Mouse (Mus musculus) stomach, embryonic 14.5 days (tissue): Measurements from ENCODE around the gene Rbm28. TPM values are rescaled to one million over a fixed set of nuclear protein-coding genes. Genes with fewer than 3 reads are reported as not detected.
"Not testable (repeated sequence)": the region's sequence is repeated elsewhere in the genome, so short reads cannot be mapped to it uniquely, and the experiment has no call there.

ENCODE experiments used
- ATAC-seq: fragments of 200-750 bp; cut with Nextera tagmentation; 2 replicates; pipeline ENCODE4 v1.8.0; 2017; ENCODE audit warnings: low read depth, moderate TSS enrichment; ENCODE audit not compliant: insufficient number of reproducible peaks, insufficient read depth, low FRiP score
- H3K27ac ChIP-seq: fragments of 300-500 bp; sonication (generic); 2 replicates; pipeline ENCODE4 v1.5.1; 2014; ENCODE audit warnings: mild to moderate bottlenecking, low read length, moderate library complexity, mixed read lengths
- H3K27me3 ChIP-seq: fragments of 300-500 bp; sonication (generic); 2 replicates; pipeline ENCODE4 v1.6.1; 2014; ENCODE audit warnings: low read length, control low read depth, mixed read lengths; ENCODE audit not compliant: control insufficient read depth, insufficient read depth
- H3K36me3 ChIP-seq: fragments of 300-500 bp; sonication (generic); 2 replicates; pipeline ENCODE4 v1.6.1; 2014; ENCODE audit warnings: mild to moderate bottlenecking, control low read depth, low read length, moderate library complexity, mixed read lengths; ENCODE audit not compliant: control insufficient read depth, insufficient read depth
- H3K4me1 ChIP-seq: fragments of 300-500 bp; sonication (generic); 2 replicates; pipeline ENCODE4 v1.6.1; 2014; ENCODE audit warnings: low read length, control low read depth, mixed read lengths; ENCODE audit not compliant: control insufficient read depth, insufficient read depth
- H3K4me2 ChIP-seq: fragments of 300-500 bp; sonication (generic); replicated peaks from 2 replicates; pipeline ENCODE4 v1.6.1; 2014; ENCODE audit warnings: low read depth, low read length, control low read depth
- H3K4me3 ChIP-seq: fragments of 300-500 bp; sonication (generic); 2 replicates; pipeline ENCODE4 v1.5.1; 2014; ENCODE audit warnings: low read depth, low read length, control low read depth
- H3K9ac ChIP-seq: fragments of 300-500 bp; sonication (generic); replicated peaks from 2 replicates; pipeline ENCODE4 v1.6.1; 2014; ENCODE audit warnings: low read depth, mild to moderate bottlenecking, control low read depth, low read length, moderate library complexity, mixed read lengths
- H3K9me3 ChIP-seq: fragments of 300-500 bp; sonication (generic); 2 replicates; pipeline ENCODE4 v1.6.1; 2016; ENCODE audit warnings: low read depth, low read length, control low read depth; ENCODE audit not compliant: control insufficient read depth
- WGBS: fragments of 180-500 bp; shearing (Covaris S2); extraction: QIAGEN DNeasy Blood & Tissue Kit; methylation state at CpG from one replicate; pipeline ENCODE4 v1.1.7; 2014; 5-methylcytosine and 5-hydroxymethylcytosine counted together
- polyA plus RNA-seq: library from polyadenylated mRNA; unstranded; fragments of >200 nt; fragmentation: Nextera tagmentation; extraction: Ambion mirVana; gene quantifications from 2 replicates; pipeline ENCODE4 v1.2.1, GENCODE M21; 2014

The Rbm28 gene
- polyA plus RNA-seq, 1 experiment from 2014 or later: 44.1 TPM

DNA sequence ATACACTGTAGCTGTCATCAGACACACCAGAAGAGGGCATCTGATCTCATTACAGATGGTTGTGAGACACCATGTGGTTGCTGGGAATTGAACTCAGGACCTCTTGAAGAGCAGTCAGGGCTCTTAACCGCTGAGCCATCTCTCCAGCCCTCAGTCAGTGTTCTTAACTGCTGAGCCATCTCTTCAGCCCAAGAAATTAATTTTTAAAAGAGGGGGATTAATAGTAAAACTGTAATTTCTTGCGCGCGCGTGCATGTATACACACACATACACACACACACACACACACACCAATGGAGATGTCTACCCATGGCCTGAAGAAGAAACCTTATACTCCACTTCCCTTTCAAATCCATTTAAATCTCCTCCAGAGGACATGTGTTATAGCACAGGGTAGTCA, 3.5 kb downstream of the Rbm28 start:
- not testable (repeated sequence) for ATAC-seq
- 97% methylated on average over 5 of the region's 5 CpGs for WGBS

DNA sequence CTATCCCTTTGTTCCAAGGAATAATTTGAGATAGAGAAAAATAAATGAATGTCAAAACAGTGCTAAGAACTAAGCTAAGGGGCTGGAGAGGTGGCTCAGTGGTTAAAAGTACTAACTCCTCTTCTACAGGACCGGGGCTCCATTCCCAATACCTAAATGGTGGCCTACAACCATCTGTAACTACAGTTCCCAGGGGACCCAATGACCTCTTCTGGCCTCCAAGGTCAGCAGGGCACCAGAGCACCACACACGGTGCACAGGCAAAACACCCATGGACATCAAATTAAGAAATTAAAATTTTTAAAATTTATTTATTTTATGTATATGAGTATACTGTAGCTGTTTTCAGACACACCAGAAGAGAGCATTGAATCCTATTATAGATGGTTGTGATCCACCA, 4.0 kb downstream of the Rbm28 start:
- H3K36me3 ChIP-seq: peaks cover 20% of the 10 kb centered on the region; the same call in 1 of the 2 replicates
- no peak for ATAC-seq
- H3K4me2 ChIP-seq: no peak overlapping the region
- no peaks in the 10 kb centered on the region for H3K27me3 ChIP-seq
- H3K4me1 ChIP-seq: peaks cover 7% of the 10 kb centered on the region; the same call in 1 of the 2 replicates
- no peak overlapping the region for H3K27ac ChIP-seq
- H3K9ac ChIP-seq: no peak overlapping the region
- H3K4me3 ChIP-seq: no peak overlapping the region
- H3K9me3 ChIP-seq: no peaks in the 10 kb centered on the region
- 85% methylated on average over 2 of the region's 2 CpGs for WGBS

More for the DNA sequence above, 3.5 kb downstream of the Rbm28 start:
- peaks cover 16% of the 10 kb centered on the region; the same call in 1 of the 2 replicates for H3K36me3 ChIP-seq
- not testable (repeated sequence) for H3K9ac ChIP-seq, H3K4me3 ChIP-seq, H3K27me3 ChIP-seq, H3K4me2 ChIP-seq, H3K27ac ChIP-seq, H3K9me3 ChIP-seq, H3K4me1 ChIP-seq

DNA sequence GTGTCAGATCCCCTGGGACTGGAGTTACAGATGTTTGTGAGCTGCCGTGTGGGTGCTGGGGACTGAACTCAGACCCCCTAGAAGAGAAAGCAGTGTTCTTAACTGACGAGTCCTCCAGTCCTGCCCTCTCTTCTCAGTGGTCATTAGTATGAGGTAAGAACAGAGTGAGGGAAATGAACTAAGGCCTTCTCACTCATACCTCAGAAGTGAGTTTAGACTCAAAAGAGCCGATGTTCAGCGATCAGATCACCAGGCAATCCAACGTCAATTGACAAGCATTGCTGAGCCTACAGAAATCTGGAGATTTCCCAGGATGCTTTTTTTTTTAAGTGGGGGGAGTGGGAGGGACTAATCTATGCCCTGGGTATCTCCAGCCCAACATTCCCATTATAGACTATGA, 8.5 kb downstream of the Rbm28 start:
- H3K4me1 ChIP-seq: no peaks in the 10 kb centered on the region
- peaks cover 42% of the 10 kb centered on the region for H3K36me3 ChIP-seq
- no peaks in the 10 kb centered on the region for H3K9me3 ChIP-seq

DNA sequence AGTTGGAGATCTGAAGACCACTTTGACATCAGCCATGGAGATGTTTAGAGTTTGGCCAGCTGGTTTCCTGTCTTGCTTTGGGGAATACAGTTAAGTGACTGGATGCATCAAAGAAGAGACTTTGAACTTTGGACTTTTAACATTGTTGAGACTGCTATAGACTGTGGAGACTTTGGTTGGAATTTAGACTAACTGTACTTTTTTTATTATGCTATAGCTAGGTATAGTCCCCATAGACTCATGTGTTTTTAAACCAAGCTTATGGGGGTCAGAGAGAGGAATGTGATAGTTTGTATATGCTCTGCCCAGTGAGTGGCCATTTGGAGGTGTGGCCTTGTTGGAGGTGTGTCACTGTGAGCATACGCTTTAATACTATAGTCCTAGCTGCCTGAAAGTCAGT, 14.8 kb downstream of the Rbm28 start:
- ATAC-seq: no peak
- H3K36me3 ChIP-seq: peaks cover 22% of the 10 kb centered on the region

More for the DNA sequence above, 8.5 kb downstream of the Rbm28 start:
- Histone ChIP-seq H3K4me3 (no peak overlapping the region), H3K9ac (no peak overlapping the region), H3K27ac (no peak overlapping the region), H3K27me3 (no peaks in the 10 kb centered on the region), H3K4me2 (no peak overlapping the region)
- WGBS: 90% methylated on average over 5 of the region's 5 CpGs
- no peak for ATAC-seq

DNA sequence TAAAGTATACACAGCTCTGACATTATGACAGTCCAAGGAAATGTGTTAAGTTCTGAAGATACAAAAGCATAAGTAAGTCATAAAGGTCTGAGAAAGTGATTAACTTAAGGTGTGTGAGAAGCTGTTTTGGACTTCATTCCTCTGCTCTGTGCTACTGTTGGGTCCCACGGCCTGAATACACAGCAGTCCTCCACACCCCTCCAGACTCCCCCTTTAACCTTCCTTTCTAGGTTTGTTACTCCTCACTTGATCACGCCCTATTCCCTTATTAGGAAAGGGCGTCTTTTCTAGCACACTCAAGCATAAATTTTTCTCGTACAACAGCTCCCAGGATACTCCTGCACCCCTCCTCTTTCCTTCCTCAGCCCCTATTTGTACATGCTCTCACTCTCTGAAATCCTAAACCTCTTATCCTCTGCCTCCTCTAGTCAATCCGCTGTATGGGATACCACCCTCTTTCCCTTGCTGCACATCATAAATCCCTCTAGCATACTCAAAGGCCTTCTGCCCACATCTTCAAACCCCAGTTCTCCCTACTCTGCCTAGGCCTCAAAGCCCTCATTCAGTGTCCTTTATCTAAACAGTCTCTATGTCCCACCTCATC, 17.3 kb downstream of the Rbm28 start:
- no peak for ATAC-seq
- Histone ChIP-seq H3K4me1 (no peaks in the 10 kb centered on the region), H3K9ac (no peak overlapping the region), H3K9me3 (no peaks in the 10 kb centered on the region), H3K4me2 (no peak overlapping the region), H3K27me3 (no peaks in the 10 kb centered on the region), H3K36me3 (peaks cover 2% of the 10 kb centered on the region), H3K27ac (no peak overlapping the region), H3K4me3 (no peak overlapping the region)
- WGBS: 76% methylated on average over 5 of the region's 5 CpGs

More for the DNA sequence above, 14.8 kb downstream of the Rbm28 start:
- Histone ChIP-seq H3K4me3 (no peak overlapping the region), H3K4me2 (no peak overlapping the region), H3K9ac (no peak overlapping the region), H3K9me3 (no peaks in the 10 kb centered on the region), H3K27me3 (no peaks in the 10 kb centered on the region), H3K4me1 (no peaks in the 10 kb centered on the region), H3K27ac (no peak overlapping the region)
- 86% methylated on average over 1 of the region's 1 CpGs for WGBS

DNA sequence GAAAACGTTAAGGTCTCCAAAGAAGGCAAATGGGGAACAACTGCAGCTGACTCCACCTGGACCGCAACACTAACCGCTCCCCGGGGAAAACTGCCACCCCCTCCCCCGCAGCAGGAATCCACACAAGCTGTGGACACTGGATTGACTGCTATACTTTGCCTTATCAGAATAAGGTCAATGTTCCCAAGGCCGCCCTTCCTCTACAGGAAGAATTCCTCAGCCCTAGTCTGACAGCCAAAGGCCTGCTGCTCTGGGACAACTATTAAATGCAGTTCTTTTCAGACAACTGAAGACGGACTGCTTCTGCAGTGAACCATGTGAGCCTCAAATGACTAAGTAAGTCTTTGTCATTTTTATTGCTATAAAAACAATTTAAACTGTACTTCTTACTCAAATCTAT, 18.2 kb downstream of the Rbm28 start:
- ATAC-seq: no peak

DNA sequence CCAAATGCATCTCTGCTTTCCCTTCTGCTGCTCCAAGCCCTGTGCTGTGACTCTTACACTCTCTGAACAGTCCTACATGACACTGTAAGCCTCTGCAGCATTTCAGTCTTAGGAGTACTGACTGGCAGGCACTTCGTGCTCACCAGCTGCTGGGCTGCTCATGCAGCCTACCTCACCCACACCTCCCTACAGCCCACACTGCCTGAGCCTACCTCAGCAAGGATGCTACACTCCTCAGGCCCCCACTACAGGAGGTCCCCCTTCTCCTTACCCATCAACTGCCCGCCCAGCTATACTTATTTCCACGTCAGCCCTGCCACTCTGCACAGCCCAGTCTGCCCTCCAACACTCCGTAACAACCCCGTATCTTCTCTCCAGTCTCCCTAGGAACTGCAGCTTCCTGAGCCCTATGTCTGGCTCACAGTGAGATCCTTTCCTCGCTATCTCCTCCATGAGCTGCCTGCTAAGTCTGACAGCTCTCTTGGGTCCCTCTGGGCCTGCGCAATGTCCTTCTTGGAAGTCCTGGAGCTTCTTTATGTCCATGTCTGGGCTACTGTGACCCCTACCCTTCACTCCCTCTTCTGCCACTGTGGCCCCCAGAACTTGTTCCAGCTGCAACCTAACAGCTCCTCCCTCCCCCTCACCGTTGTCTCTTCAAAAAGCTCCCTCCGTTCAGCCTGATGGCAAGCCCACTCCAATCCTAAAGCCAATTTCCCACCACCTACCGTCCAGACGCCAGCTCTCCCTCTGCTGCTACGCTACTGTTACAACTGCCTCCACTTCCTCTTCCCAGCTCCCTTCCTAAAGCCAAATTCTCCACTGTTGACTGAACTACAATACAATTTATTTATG, 19.1 kb downstream of the Rbm28 start:
- ATAC-seq: no peak
- Histone ChIP-seq H3K4me2 (no peak overlapping the region), H3K4me3 (no peak overlapping the region), H3K27me3 (no peaks in the 10 kb centered on the region), H3K27ac (no peak overlapping the region), H3K9me3 (no peaks in the 10 kb centered on the region), H3K9ac (no peak overlapping the region), H3K4me1 (no peaks in the 10 kb centered on the region), H3K36me3 (peaks cover 2% of the 10 kb centered on the region; the same call in 1 of the 2 replicates)
- WGBS: 67% methylated on average over 12 of the region's 12 CpGs

More for the DNA sequence above, 18.2 kb downstream of the Rbm28 start:
- no peak overlapping the region for H3K4me3 ChIP-seq
- no peaks in the 10 kb centered on the region for H3K4me1 ChIP-seq
- H3K4me2 ChIP-seq: no peak overlapping the region
- H3K27me3 ChIP-seq: no peaks in the 10 kb centered on the region
- 57% methylated on average over 7 of the region's 7 CpGs for WGBS
- no peaks in the 10 kb centered on the region for H3K9me3 ChIP-seq
- no peak overlapping the region for H3K9ac ChIP-seq
- H3K27ac ChIP-seq: no peak overlapping the region
- H3K36me3 ChIP-seq: peaks cover 2% of the 10 kb centered on the region; the same call in 1 of the 2 replicates

DNA sequence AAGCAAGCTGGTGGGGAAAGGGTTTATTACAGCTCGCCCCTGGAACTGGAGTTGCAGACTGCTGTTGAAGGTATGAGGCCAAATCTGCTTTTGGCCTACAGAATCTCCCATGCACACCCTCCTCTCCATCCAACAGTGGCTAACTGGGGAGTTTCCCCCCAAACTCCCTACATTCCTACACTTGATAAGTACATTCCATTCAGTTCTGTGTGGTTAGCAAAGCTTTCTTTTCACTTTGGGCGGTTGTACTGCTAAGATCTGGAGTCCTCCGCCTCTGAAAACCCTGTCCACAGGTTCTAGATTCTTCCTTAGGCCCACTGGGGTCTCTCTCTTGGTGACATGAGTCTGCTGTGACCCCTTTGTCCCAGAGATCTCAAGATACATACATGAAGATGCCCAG, 19.8 kb downstream of the Rbm28 start:
- 85% methylated on average over 3 of the region's 3 CpGs for WGBS
- no peak for ATAC-seq
- Histone ChIP-seq H3K9me3 (no peaks in the 10 kb centered on the region), H3K36me3 (peaks cover 2% of the 10 kb centered on the region; the same call in 1 of the 2 replicates), H3K27me3 (no peaks in the 10 kb centered on the region), H3K4me2 (no peak overlapping the region), H3K27ac (no peak overlapping the region), H3K4me1 (no peaks in the 10 kb centered on the region), H3K4me3 (no peak overlapping the region), H3K9ac (no peak overlapping the region)
